Mouse (Mus musculus) neural tube, embryonic 14.5 days (tissue): ENCODE data around the gene Clec16a. TPM values are rescaled to one million over a fixed set of nuclear protein-coding genes. Genes with fewer than 3 reads are reported as not detected.
A peak's percentile ranks its signal among the peaks of the same experiment; 100 is the strongest.

ENCODE experiments used
- ATAC-seq: fragments of 200-750 bp; cut with Nextera tagmentation; 2 replicates; pipeline ENCODE4 v1.8.0; 2017; ENCODE audit warnings: low read depth, mild to moderate bottlenecking, moderate TSS enrichment, moderate library complexity
- H3K27ac ChIP-seq: fragments of 300-500 bp; sonication (generic); 2 replicates; pipeline ENCODE4 v1.5.1; 2014; ENCODE audit warnings: low read depth, mild to moderate bottlenecking, control low read depth, low read length, moderate library complexity, mixed read lengths
- H3K27me3 ChIP-seq: fragments of 300-500 bp; sonication (generic); 2 replicates; pipeline ENCODE4 v1.6.1; 2014; ENCODE audit warnings: low read length; ENCODE audit not compliant: control insufficient read depth, insufficient read depth
- H3K36me3 ChIP-seq: fragments of 300-500 bp; sonication (generic); 2 replicates; pipeline ENCODE4 v1.6.1; 2014; ENCODE audit warnings: low read length, mixed read lengths; ENCODE audit not compliant: control insufficient read depth, insufficient read depth
- H3K4me1 ChIP-seq: fragments of 300-500 bp; sonication (generic); 2 replicates; pipeline ENCODE4 v1.6.1; 2014; ENCODE audit warnings: low read length; ENCODE audit not compliant: control insufficient read depth, insufficient read depth
- H3K4me2 ChIP-seq: fragments of 300-500 bp; sonication (generic); 2 replicates; pipeline ENCODE4 v1.6.1; 2014; ENCODE audit warnings: mild to moderate bottlenecking, low read depth, low read length, control low read depth
- H3K4me3 ChIP-seq: fragments of 300-500 bp; sonication (generic); 2 replicates; pipeline ENCODE4 v1.5.1; 2014; ENCODE audit warnings: low read depth, low read length, control low read depth, mixed read lengths
- H3K9ac ChIP-seq: fragments of 300-500 bp; sonication (generic); replicated peaks from 2 replicates; pipeline ENCODE4 v1.6.1; 2014; ENCODE audit warnings: low read depth, mild to moderate bottlenecking, control low read depth, low read length, mixed read lengths
- H3K9me3 ChIP-seq: fragments of 300-500 bp; sonication (generic); 2 replicates; pipeline ENCODE4 v1.6.1; 2016; ENCODE audit warnings: low read length; ENCODE audit not compliant: control insufficient read depth
- WGBS: fragments of 180-500 bp; shearing (Covaris S2); extraction: QIAGEN DNeasy Blood & Tissue Kit; methylation state at CpG from one replicate; pipeline ENCODE4 v1.1.7; 2014; 5-methylcytosine and 5-hydroxymethylcytosine counted together
- polyA plus RNA-seq: library from polyadenylated mRNA; unstranded; fragments of >200 nt; fragmentation: Nextera tagmentation; extraction: Ambion mirVana; gene quantifications from 2 replicates; pipeline ENCODE4 v1.2.1, GENCODE M21; 2014

The Clec16a gene
- 68.8 and 89.2 TPM in 2 replicates for polyA plus RNA-seq

- H3K9me3 ChIP-seq, result no peaks in the 10 kb centered on the region
- ATAC-seq, result peak; percentile 92
- peak within 1 kb of the TSS; percentile 72 for H3K9ac ChIP-seq
- no peak within 1 kb of the TSS for H3K27ac ChIP-seq
- WGBS, result under 1% methylated on average over 58 of the region's 58 CpGs
- peaks cover 31% of the 10 kb centered on the region for H3K4me1 ChIP-seq
- peak within 1 kb of the TSS; percentile 85 for H3K4me3 ChIP-seq
- H3K4me2 ChIP-seq, result peak within 1 kb of the TSS; percentile 81
- no peaks in the 10 kb centered on the region for H3K27me3 ChIP-seq
- H3K36me3 ChIP-seq, result no peaks in the 10 kb centered on the region
Observed at GRCm38 (mm10) chr16:10544995-10545622, at the start of gene Clec16a. TSS of gene Clec16a (plus strand) at chr16:10545339.

- Histone ChIP-seq H3K4me2 (no peak overlapping the region), H3K9ac (no peak overlapping the region), H3K36me3 (no peaks in the 10 kb centered on the region), H3K4me3 (no peak overlapping the region), H3K9me3 (no peaks in the 10 kb centered on the region), H3K4me1 (no peaks in the 10 kb centered on the region), H3K27me3 (no peaks in the 10 kb centered on the region), H3K27ac (no peak overlapping the region)
- 65% methylated on average over 2 of the region's 2 CpGs for WGBS
- ATAC-seq, result no peak
Observed at GRCm38 (mm10) chr16:10495824-10496298, 49.3 kb upstream of the Clec16a start.

- WGBS, result 72% methylated on average over 5 of the region's 5 CpGs
Observed at GRCm38 (mm10) chr16:10498096-10498602, 47.0 kb upstream of the Clec16a start.

GRCm38 (mm10) chr16:10499122-10499521, 46.0 kb upstream of the Clec16a start:
- 69% methylated on average over 1 of the region's 1 CpGs for WGBS
- Histone ChIP-seq H3K9ac (no peak overlapping the region), H3K4me3 (no peak overlapping the region), H3K9me3 (no peaks in the 10 kb centered on the region), H3K27me3 (no peaks in the 10 kb centered on the region), H3K36me3 (no peaks in the 10 kb centered on the region), H3K4me1 (no peaks in the 10 kb centered on the region), H3K27ac (no peak overlapping the region), H3K4me2 (no peak overlapping the region)
- ATAC-seq, result no peak

More at GRCm38 (mm10) chr16:10498096-10498602, 47.0 kb upstream of the Clec16a start:
- no peaks in the 10 kb centered on the region for H3K27me3 ChIP-seq
- H3K4me1 ChIP-seq, result no peaks in the 10 kb centered on the region
- no peak overlapping the region for H3K27ac ChIP-seq
- no peaks in the 10 kb centered on the region for H3K36me3 ChIP-seq
- no peak overlapping the region for H3K4me3 ChIP-seq
- no peak overlapping the region for H3K9ac ChIP-seq
- no peak overlapping the region for H3K4me2 ChIP-seq
- H3K9me3 ChIP-seq, result no peaks in the 10 kb centered on the region
- ATAC-seq, result no peak

- Histone ChIP-seq H3K4me2 (no peak overlapping the region), H3K36me3 (no peaks in the 10 kb centered on the region), H3K9me3 (no peaks in the 10 kb centered on the region), H3K4me3 (no peak overlapping the region), H3K27me3 (no peaks in the 10 kb centered on the region), H3K9ac (no peak overlapping the region), H3K4me1 (no peaks in the 10 kb centered on the region), H3K27ac (no peak overlapping the region)
- WGBS, result 13% methylated on average over 8 of the region's 8 CpGs
- no peak for ATAC-seq
Observed at GRCm38 (mm10) chr16:10501865-10502264, 43.3 kb upstream of the Clec16a start.

GRCm38 (mm10) chr16:10503058-10503457, 42.1 kb upstream of the Clec16a start:
- no peak overlapping the region for H3K4me3 ChIP-seq
- H3K27me3 ChIP-seq, result no peaks in the 10 kb centered on the region
- H3K9me3 ChIP-seq, result no peaks in the 10 kb centered on the region
- H3K36me3 ChIP-seq, result no peaks in the 10 kb centered on the region
- 81% methylated on average over 2 of the region's 2 CpGs for WGBS
- H3K4me2 ChIP-seq, result no peak overlapping the region
- no peak for ATAC-seq
- H3K27ac ChIP-seq, result no peak overlapping the region
- no peak overlapping the region for H3K9ac ChIP-seq
- no peaks in the 10 kb centered on the region for H3K4me1 ChIP-seq

GRCm38 (mm10) chr16:10507445-10507844, 37.7 kb upstream of the Clec16a start:
- Histone ChIP-seq H3K4me1 (no peaks in the 10 kb centered on the region), H3K9ac (no peak overlapping the region), H3K27ac (no peak overlapping the region), H3K27me3 (no peaks in the 10 kb centered on the region), H3K4me3 (no peak overlapping the region), H3K36me3 (no peaks in the 10 kb centered on the region), H3K9me3 (no peaks in the 10 kb centered on the region), H3K4me2 (no peak overlapping the region)
- 53% methylated on average over 4 of the region's 4 CpGs for WGBS
- no peak for ATAC-seq

- H3K4me3 ChIP-seq, result no peak overlapping the region
- H3K4me1 ChIP-seq, result no peaks in the 10 kb centered on the region
Observed at GRCm38 (mm10) chr16:10508691-10509090, 36.4 kb upstream of the Clec16a start.

GRCm38 (mm10) chr16:10510477-10511133, 34.5 kb upstream of the Clec16a start:
- ATAC-seq, result no peak
- Histone ChIP-seq H3K27me3 (no peaks in the 10 kb centered on the region), H3K9me3 (no peaks in the 10 kb centered on the region), H3K4me3 (no peak overlapping the region), H3K4me1 (no peaks in the 10 kb centered on the region), H3K4me2 (no peak overlapping the region), H3K27ac (no peak overlapping the region), H3K9ac (no peak overlapping the region), H3K36me3 (no peaks in the 10 kb centered on the region)
- WGBS, result 63% methylated on average over 14 of the region's 14 CpGs

More at GRCm38 (mm10) chr16:10508691-10509090, 36.4 kb upstream of the Clec16a start:
- Histone ChIP-seq H3K27me3 (no peaks in the 10 kb centered on the region), H3K36me3 (no peaks in the 10 kb centered on the region), H3K27ac (no peak overlapping the region), H3K4me2 (no peak overlapping the region), H3K9me3 (no peaks in the 10 kb centered on the region), H3K9ac (no peak overlapping the region)
- WGBS, result 78% methylated on average over 6 of the region's 6 CpGs
- no peak for ATAC-seq
